Mouse (Mus musculus) MEL-GATA-1-ER (cell line): ENCODE measurements around the gene Pcdh10.

Experiments
- DNase-seq: peaks from one replicate; pipeline ENCODE4 v3.0.0-alpha.2; 2012; ENCODE audit warnings: low read depth; ENCODE audit errors: extremely low read depth

Pcdh10 gene

DNA sequence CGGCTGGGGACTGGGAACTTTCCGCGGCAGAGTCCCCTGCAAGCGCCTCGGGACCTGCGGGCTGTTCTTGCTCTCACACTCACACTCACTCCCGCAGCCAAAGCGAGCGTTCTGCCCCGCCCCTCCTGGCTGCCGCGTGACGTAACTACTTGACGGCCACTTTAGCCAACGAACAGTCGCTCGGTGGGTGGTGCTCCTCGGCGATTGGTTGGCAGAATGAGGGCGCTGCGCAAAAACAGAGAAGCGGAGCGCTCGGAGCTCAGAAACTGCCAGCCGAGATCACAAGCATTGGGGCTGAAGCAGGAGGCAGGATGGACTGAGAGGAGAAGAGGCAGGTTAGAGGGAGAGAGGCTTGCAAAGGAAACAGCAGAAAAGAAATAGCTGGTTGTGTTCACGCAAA is at the start of gene Pcdh10:
TSS of gene Pcdh10 (plus strand) at position 254 of the 400 bp plus-strand sequence.
- no peak for DNase-seq

DNA sequence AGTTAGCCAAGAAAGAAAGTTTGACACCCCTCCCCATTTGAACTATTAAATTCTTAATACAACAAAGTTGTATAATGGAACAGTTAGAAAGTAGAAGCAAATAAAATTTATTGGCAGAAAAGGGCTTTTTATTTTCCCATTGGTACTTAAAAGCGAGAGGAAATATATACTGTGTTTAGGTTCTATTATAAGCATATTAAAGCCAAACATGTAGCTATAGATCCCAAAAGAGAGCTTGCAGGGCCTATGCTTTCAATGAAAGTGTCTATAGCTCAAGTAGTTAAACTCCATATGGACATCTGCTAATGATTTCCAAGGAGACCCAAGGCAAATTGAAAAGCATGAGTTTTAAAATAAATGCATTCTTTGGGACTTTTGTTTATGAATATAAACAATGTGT is 22.3 kb upstream of the Pcdh10 start:
- DNase-seq = no peak

DNA sequence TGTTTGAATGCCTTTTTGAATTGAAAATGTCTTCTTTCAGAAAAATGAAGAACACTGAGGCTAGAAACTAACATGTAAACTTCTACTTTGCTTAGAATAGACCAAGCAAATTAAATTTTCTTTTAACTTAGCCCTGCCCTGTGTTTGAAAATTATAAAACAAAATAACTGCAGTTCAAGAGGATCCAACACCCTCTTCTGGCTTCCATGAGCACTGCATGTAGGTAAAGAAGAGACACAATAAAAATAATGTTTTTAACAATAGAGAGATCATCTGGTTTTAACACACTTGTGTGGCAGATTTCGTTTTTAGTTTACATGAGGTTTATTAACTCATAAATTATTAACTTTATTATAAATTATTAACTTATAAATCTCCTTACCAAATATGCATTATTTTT is 9.2 kb upstream of the Pcdh10 start:
- DNase-seq = no peak

DNA sequence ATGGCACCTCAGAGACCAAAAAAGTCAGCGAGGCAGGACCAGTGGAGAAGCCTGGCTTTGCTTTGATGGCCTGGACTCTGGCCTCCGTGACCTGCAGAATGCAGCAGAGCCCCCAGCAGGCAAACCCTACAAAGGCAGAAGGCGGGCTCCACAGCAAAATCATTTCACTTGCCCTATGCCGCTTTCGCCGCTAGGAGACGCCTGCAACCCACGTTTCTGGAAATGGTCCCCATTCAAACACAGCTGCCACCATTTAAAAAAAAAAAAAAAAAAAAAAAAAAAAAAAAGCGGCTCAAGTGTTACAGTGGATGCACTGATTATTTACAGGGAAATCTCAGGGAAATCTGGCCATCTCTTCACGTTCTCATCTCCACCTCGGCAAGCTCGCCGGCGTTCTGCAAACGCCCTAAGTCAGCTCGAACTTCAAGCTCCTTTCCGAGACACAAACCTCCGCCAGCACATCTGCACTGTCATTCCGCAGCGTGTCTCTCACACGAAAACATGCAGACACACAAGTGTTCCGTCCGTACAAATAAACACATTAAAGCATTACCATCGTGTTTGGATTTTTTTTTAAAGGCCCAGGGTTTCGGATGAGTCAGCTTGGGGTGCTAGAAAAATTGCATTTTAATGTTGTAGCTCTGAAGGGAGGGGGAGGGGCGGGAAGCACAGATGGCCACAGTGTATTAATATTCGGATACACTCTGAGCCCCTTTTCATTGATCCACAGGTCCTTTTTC is 2.3 kb upstream of the Pcdh10 start:
- no peak for DNase-seq

DNA sequence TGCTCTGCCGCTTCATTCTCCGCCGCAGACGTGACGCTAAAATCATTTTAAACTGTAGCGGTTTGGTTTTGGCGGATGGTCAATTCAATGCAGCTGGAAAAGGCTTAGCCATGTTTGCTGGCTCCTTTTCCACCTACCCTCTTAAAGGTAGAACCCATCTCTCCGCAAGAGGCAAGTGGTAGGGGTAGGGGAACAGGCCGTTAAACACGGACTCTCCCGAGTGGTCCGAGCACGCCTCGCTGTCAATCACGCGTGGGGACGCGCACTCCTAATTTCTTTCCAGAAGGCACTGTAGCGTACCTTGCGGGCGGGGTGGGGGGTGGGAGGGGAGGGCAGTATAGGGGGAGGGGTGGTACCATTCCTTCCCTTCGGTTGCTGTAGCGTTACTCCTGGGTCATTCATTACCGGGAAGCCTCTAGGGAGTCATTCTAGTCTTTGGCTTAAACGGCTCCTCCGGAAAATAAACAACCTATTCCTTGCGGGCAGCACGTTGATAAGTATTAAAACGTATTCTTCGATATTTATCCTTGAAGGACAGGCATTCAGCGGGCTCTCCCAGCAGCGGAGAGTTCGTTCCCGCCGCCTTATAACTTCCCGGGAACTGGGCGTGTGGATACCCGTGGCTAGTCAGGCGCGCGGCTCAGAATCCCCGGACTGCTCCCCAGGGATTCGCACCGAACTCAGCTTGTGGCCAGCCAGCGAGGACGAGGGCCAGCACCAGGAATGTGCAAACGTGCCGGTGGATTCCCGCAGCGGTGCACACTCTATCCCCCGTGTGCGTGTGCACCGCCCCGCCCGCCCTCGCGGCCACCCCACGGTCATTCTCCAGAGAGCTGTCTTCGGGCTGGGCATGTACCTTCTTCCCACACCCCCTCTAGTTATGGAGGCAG is 1.5 kb upstream of the Pcdh10 start:
- no peak for DNase-seq

- DNase-seq = no peak
These were observed 703 bp upstream of the Pcdh10 start for GRCm38 (mm10) chr3:45377391-45377998.

DNA sequence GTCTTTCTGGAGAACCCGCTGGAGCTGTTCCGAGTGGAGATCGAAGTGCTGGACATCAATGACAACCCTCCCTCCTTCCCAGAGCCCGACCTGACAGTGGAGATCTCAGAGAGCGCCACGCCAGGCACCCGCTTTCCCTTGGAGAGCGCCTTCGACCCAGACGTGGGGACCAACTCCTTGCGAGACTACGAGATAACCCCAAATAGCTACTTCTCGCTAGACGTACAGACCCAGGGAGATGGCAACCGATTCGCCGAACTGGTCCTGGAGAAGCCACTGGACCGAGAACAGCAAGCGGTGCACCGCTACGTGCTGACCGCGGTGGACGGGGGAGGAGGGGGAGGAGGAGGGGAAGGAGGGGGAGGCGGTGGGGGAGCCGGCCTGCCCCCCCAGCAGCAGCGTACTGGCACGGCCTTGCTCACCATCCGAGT is 1.4 kb downstream of the Pcdh10 start:
- no peak for DNase-seq

- DNase-seq = no peak
These were observed 2.0 kb downstream of the Pcdh10 start for GRCm38 (mm10) chr3:45379972-45380761.

DNA sequence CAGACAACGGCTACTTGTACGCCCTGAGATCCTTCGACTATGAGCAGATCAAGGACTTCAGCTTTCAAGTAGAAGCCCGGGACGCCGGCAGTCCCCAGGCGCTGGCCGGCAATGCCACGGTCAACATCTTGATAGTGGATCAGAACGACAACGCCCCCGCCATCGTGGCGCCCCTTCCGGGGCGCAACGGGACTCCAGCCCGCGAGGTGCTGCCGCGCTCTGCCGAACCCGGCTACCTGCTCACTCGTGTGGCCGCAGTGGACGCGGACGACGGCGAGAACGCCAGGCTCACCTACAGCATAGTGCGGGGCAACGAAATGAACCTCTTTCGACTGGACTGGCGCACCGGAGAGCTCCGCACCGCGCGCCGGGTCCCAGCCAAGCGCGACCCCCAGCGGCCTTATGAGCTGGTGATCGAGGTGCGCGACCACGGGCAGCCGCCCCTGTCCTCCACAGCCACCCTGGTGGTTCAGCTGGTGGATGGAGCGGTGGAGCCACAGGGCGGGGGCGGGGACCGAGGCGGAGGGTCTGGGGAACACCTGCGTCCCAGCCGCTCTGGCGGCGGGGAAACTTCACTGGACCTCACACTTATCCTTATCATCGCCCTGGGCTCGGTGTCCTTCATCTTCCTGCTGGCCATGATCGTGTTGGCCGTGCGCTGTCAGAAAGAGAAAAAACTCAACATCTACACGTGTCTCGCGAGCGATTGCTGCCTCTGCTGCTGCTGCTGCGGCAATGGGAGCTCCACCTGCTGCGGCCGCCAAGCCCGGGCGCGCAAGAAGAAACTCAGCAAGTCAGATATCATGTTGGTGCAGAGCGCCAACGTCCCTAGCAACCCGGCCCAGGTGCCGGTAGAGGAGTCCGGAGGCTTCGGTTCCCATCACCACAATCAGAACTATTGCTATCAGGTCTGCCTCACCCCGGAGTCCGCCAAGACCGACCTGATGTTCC is 2.9 kb downstream of the Pcdh10 start:
- DNase-seq = no peak

GRCm38 (mm10) chr3:45382032-45382755 is 4.0 kb downstream of the Pcdh10 start:
- no peak for DNase-seq

DNA sequence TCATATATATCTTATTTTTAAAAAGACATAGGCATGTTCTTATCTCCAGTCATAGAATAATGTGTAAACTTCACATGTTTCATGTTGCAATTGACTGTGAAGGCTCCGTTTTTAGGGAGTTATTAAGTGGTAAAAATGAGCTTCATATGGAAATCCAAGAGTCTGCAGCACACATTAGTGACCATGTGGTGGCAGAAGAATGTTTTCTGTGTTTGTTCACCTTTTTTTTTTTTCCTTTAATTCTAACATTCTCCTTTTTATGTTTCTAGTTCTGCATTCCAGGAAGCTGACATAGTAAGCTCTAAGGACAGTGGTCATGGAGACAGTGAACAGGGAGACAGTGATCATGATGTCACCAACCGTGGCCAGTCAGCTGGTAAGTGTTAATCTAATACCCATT is 5.6 kb downstream of the Pcdh10 start:
- DNase-seq = no peak

- no peak for DNase-seq
These were observed 6.8 kb downstream of the Pcdh10 start for GRCm38 (mm10) chr3:45385028-45385427.

GRCm38 (mm10) chr3:45385451-45385850 is 7.3 kb downstream of the Pcdh10 start:
- no peak for DNase-seq

- DNase-seq = no peak
These were observed 8.3 kb downstream of the Pcdh10 start for GRCm38 (mm10) chr3:45386512-45386911.

- DNase-seq = no peak
These were observed 18.9 kb downstream of the Pcdh10 start for GRCm38 (mm10) chr3:45397101-45397500.

- no peak for DNase-seq
These were observed 25.0 kb downstream of the Pcdh10 start for GRCm38 (mm10) chr3:45403239-45403638.

DNA sequence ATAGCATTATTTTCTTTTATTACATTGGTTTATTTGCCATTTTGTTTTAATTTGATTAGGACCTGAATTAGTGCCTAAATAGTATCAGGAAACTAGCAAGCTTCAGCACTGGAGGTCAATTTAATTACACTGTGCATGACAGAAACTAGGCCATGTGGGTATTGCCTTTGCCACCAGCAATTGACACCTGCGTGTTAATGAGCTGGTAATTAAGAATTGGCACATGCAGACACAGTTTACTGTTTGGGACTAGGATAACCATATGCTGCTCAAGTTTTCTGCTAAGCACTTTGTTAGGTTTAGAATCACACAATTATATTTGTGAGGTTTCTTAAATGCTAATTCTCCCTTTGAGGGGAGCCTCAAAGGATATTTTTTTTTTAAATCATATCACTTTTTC is 53.5 kb downstream of the Pcdh10 start:
- no peak for DNase-seq

GRCm38 (mm10) chr3:45432172-45432765 is 54.1 kb downstream of the Pcdh10 start:
- no peak for DNase-seq
